Mouse (Mus musculus) heart, postnatal 0 days (tissue): ENCODE measurements around the gene Dcps. TPM values are rescaled to one million over a fixed set of nuclear protein-coding genes. Genes with fewer than 3 reads are reported as not detected.
A peak's percentile ranks its signal among the peaks of the same experiment; 100 is the strongest.

Experiments used
- ATAC-seq: fragments of 200-750 bp; cut with Nextera tagmentation; 2 replicates; pipeline ENCODE4 v1.8.0; 2017; ENCODE audit warnings: low read depth, moderate number of reproducible peaks, moderate library complexity; ENCODE audit not compliant: insufficient read depth
- DNase-seq: peaks from one replicate; pipeline ENCODE4 v3.0.0-alpha.2; 2016; ENCODE audit warnings: low spot score
- H3K27ac ChIP-seq: fragments of 300-500 bp; sonication (generic); 2 replicates; pipeline ENCODE4 v1.5.1; 2014; ENCODE audit warnings: low read depth, mild to moderate bottlenecking
- H3K27me3 ChIP-seq: fragments of 300-500 bp; sonication (generic); 2 replicates; pipeline ENCODE4 v1.6.1; 2014; ENCODE audit warnings: low read length, mixed read lengths; ENCODE audit not compliant: control insufficient read depth, insufficient read depth
- H3K36me3 ChIP-seq: fragments of 300-500 bp; sonication (generic); replicated peaks from 2 replicates; pipeline ENCODE4 v1.6.1; 2014; ENCODE audit warnings: low read length, mixed read lengths; ENCODE audit not compliant: control insufficient read depth, insufficient read depth
- H3K4me1 ChIP-seq: fragments of 300-500 bp; sonication (generic); 2 replicates; pipeline ENCODE4 v1.6.1; 2014; ENCODE audit warnings: antibody characterized with exemption; ENCODE audit not compliant: control insufficient read depth, insufficient read depth
- H3K4me2 ChIP-seq: fragments of 300-500 bp; sonication (generic); 2 replicates; pipeline ENCODE4 v1.6.1; 2014; ENCODE audit warnings: low read depth, mild to moderate bottlenecking, low read length, moderate library complexity
- H3K4me3 ChIP-seq: fragments of 300-500 bp; sonication (generic); 2 replicates; pipeline ENCODE4 v1.5.1; 2014; ENCODE audit warnings: low read depth, low read length
- H3K9ac ChIP-seq: fragments of 300-500 bp; sonication (generic); replicated peaks from 2 replicates; pipeline ENCODE4 v1.6.1; 2014; ENCODE audit warnings: low read depth, low read length, mixed read lengths
- H3K9me3 ChIP-seq: fragments of 300-500 bp; sonication (generic); replicated peaks from 2 replicates; pipeline ENCODE4 v1.6.1; 2016; ENCODE audit warnings: low read length; ENCODE audit not compliant: control insufficient read depth
- CTCF ChIP-seq: IDR thresholded peaks from 2 replicates; pipeline ENCODE4 v1.5.1; 2016; ENCODE audit warnings: antibody characterized with exemption, control low read depth, low read depth
- EP300 ChIP-seq: IDR thresholded peaks from 2 replicates; pipeline ENCODE4 v1.6.1; 2016; ENCODE audit warnings: antibody characterized with exemption, low read depth
- WGBS: fragments of 180-500 bp; shearing (Covaris S2); extraction: QIAGEN DNeasy Blood & Tissue Kit; methylation state at CpG from one replicate; pipeline ENCODE4 v1.1.7; 2014; 5-methylcytosine and 5-hydroxymethylcytosine counted together
- polyA plus RNA-seq: library from polyadenylated mRNA; unstranded; fragments of >200 nt; fragmentation: Nextera tagmentation; extraction: Ambion mirVana; gene quantifications from 2 replicates; pipeline ENCODE4 v1.2.1, GENCODE M21; 2015
- total RNA-seq: library from RNA; depleted of rRNA; stranded (reverse); fragments of >200 nt; gene quantifications from 2 replicates; pipeline ENCODE4 v1.2.3, GENCODE M21; 2014; ENCODE audit warnings: low replicate concordance

The Dcps gene
- total and polyA plus RNA-seq, 2 experiments from 2014 or later: 34.9 to 36.4 TPM

DNA sequence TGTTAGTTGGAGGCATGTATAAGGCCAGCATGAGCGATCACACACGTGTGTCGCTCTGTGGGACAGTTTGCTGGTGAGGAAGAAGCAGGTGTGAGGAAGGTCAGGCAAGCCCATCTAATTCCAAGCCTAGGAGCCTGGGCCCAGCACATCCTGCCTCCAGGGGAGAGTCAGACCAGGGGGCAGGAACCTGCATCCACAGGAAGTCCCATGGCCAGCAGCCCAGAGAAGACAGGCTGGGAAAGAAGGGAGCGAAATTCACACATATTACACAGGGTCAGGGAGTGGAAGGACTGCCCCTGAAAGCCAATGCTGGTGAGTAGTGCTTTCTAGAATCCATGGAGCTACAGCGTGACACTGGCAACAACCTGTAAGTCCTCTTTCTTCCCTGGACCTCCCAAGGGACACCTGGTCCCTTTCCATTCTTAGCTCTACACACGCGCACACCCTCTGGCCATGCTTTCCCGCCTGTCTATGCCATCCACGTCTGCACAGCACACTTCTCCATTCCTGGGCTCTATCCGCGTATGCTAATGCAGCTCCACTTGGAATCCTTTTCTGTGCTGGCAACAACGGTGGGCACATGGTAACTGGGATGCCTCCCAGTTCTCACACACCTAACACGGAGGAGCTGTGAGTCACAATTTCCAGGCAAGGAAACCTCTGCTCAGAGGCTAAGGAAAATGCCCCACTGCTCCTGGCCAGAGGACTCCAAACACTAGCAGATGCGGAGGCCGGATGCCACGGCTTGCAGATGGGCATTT, 44.0 kb downstream of the Dcps start:
- no peak overlapping the region for H3K9ac ChIP-seq
- H3K36me3 ChIP-seq: peaks cover 7% of the 10 kb centered on the region; the same call in 1 of the 2 replicates
- H3K4me3 ChIP-seq: no peak overlapping the region
- WGBS: 73% methylated on average over 16 of the region's 16 CpGs
- H3K27ac ChIP-seq: no peak overlapping the region
- peaks cover 10% of the 10 kb centered on the region; the same call in 1 of the 2 replicates for H3K4me1 ChIP-seq
- H3K9me3 ChIP-seq: no peaks in the 10 kb centered on the region
- H3K27me3 ChIP-seq: no peaks in the 10 kb centered on the region
- no peak overlapping the region for H3K4me2 ChIP-seq
- TF ChIP-seq EP300 (no peak), CTCF (no peak)
- no peak for DNase-seq
- ATAC-seq: peak; percentile 51

DNA sequence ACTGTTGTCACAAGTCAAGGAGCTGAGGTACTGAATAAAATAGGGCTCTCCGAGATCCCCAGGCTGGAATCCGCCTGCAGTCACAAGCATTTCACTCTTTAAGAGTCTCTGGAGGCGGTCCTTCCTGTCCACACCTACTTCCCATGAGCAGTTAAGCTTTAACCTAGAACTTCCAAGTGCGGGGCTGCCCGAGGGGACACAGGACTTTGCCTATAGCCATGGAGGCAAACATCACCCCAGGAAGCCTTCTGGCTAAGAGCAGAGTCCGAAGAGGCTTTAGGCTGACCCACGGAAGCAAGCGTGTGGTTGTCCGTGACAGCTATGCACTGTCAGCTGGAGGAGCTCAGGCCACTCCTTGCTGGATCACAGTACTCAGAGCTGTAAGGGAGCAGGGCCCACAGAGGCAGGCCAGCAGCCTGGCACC, 46.9 kb downstream of the Dcps start:
- no peak for TF ChIP-seq CTCF
- no peak for TF ChIP-seq EP300
- ATAC-seq (no peak), DNase-seq (no peak)
- Histone ChIP-seq H3K36me3 (peaks cover 22% of the 10 kb centered on the region), H3K9me3 (no peaks in the 10 kb centered on the region), H3K27ac (peak overlapping the region; percentile 32; the same call in 1 of the 2 replicates), H3K4me1 (peaks cover 13% of the 10 kb centered on the region), H3K4me3 (no peak overlapping the region), H3K4me2 (no peak overlapping the region), H3K9ac (no peak overlapping the region), H3K27me3 (no peaks in the 10 kb centered on the region)
- WGBS: 55% methylated on average over 9 of the region's 9 CpGs

DNA sequence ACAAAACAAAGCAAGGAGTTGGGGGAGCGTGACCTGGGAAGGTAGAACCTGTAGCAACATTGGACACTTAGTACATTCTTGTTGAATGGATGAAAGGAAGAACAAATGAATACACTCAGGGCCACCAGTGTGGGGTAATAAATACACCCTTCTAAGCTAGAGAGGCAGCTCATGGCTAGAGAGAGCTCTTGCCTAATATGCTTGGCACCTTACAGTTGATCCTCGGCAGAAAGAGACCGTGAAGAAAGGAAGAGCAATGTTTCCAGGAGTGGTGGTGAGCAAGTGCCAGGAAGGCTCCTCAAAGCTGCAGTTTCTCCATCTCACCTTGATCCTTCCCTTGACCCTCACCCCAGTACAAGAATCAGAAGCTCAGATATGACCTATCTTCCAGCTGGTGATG, 47.3 kb downstream of the Dcps start:
- H3K27ac ChIP-seq: peak overlapping the region; percentile 32
- no peak for ATAC-seq
- no peak overlapping the region for H3K4me3 ChIP-seq

DNA sequence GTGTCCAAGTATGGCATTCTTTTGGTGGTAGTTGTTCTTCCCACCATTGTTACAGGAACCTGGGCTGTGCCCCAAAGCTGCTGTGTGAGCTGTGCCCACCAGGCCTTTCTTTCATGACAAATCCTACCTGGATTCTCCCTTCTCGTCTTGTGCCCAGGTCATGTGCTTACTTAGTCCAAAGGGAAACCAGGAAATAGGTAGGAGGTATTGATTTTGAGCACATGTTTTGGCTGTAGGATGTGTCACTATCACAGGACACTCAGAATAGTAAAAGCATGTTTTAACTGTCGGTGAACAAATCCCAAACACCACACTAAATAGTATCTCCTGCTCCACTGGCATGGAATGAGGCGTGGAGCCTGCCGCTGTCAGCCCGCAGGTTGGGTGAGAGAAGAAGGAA, 48.3 kb downstream of the Dcps start:
- Histone ChIP-seq H3K4me2 (no peak overlapping the region), H3K9me3 (no peaks in the 10 kb centered on the region), H3K27me3 (no peaks in the 10 kb centered on the region), H3K4me1 (peaks cover 20% of the 10 kb centered on the region), H3K27ac (0 out of 2 replicates have a peak overlapping the region, but pooled peaks have one; percentile 14), H3K9ac (no peak overlapping the region), H3K36me3 (peaks cover 24% of the 10 kb centered on the region), H3K4me3 (no peak overlapping the region)
- 86% methylated on average over 5 of the region's 5 CpGs for WGBS
- TF ChIP-seq EP300: no peak
- no peak for TF ChIP-seq CTCF
- ATAC-seq: no peak
- DNase-seq: no peak

More for the DNA sequence above, 47.3 kb downstream of the Dcps start:
- Histone ChIP-seq H3K27me3 (no peaks in the 10 kb centered on the region), H3K4me1 (peaks cover 17% of the 10 kb centered on the region), H3K4me2 (no peak overlapping the region), H3K36me3 (peaks cover 22% of the 10 kb centered on the region), H3K9me3 (no peaks in the 10 kb centered on the region), H3K9ac (no peak overlapping the region)
- WGBS: 72% methylated on average over 3 of the region's 3 CpGs
- TF ChIP-seq EP300: no peak
- no peak for TF ChIP-seq CTCF
- no peak for DNase-seq

DNA sequence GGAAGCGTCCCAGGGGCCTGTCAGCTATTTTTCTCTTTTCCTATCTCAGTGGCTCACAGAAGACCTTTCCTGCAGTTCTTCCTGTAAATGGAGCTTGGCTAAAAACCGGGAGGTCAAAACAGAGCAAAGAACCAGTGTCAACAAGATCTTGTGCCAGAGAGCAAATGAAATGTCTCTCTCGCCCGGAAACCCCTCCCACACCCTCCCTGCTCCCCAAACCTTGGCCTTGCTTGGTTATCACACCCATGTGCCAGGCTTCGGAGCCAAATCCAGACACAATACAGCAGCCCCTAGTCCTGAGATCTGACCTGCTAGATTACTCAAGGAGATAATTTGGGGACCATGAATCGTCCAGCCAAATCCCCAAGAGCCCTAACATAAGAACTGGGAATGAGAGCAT, 48.7 kb downstream of the Dcps start:
- no peaks in the 10 kb centered on the region for H3K27me3 ChIP-seq
- H3K27ac ChIP-seq: peak overlapping the region; percentile 55
- H3K9ac ChIP-seq: no peak overlapping the region
- ATAC-seq: no peak
- DNase-seq: peak; percentile 44
- H3K36me3 ChIP-seq: peaks cover 26% of the 10 kb centered on the region
- WGBS: 63% methylated on average over 6 of the region's 6 CpGs
- no peak overlapping the region for H3K4me2 ChIP-seq
- H3K4me1 ChIP-seq: peaks cover 20% of the 10 kb centered on the region
- no peak overlapping the region for H3K4me3 ChIP-seq
- H3K9me3 ChIP-seq: no peaks in the 10 kb centered on the region
- TF ChIP-seq CTCF (no peak), EP300 (0 out of 2 replicates have a peak, but pooled peaks have one; percentile 23)

DNA sequence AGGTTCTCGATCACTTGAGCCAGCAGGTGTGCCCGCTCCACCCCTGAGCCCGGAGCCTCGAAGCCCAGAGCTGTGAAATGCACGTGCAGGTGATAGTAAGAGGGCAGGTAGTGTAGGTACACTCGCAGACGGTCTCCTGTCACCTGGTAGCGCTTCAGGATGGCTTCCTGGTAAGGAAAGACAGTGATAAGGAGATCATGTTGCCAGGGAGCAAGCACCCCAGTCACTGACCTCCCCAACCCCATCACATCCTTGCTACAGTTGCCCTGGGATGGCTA, 51.2 kb downstream of the Dcps start:
- Histone ChIP-seq H3K9ac (no peak overlapping the region), H3K4me2 (no peak overlapping the region), H3K27ac (no peak overlapping the region), H3K9me3 (no peaks in the 10 kb centered on the region), H3K27me3 (no peaks in the 10 kb centered on the region), H3K4me3 (no peak overlapping the region), H3K36me3 (peaks cover 26% of the 10 kb centered on the region), H3K4me1 (peaks cover 25% of the 10 kb centered on the region)
- TF ChIP-seq CTCF: no peak
- TF ChIP-seq EP300: no peak
- ATAC-seq (no peak), DNase-seq (no peak)
- WGBS: 95% methylated on average over 8 of the region's 8 CpGs
